Mouse (Mus musculus) C2C12 (cell line): Measurements from ENCODE around the gene Cib3. TPM values are rescaled to one million over a fixed set of nuclear protein-coding genes. Genes with fewer than 3 reads are reported as not detected.
A peak's percentile ranks its signal among the peaks of the same experiment; 100 is the strongest.

ENCODE experiments used
- H3K27me3 ChIP-seq: one replicate; pipeline ENCODE4 v1.6.1; 2011; ENCODE audit not compliant: control insufficient read depth, insufficient read depth, insufficient read length
- H3K36me3 ChIP-seq: one replicate; pipeline ENCODE4 v1.6.1; 2011; ENCODE audit not compliant: control insufficient read depth, insufficient read depth
- H3K4me3 ChIP-seq: one replicate; pipeline ENCODE4 v1.5.1; 2011; ENCODE audit warnings: mild to moderate bottlenecking, control low read depth; ENCODE audit not compliant: poor library complexity, insufficient read depth, severe bottlenecking
- H3K79me2 ChIP-seq: one replicate; pipeline ENCODE4 v1.6.1; 2011; ENCODE audit not compliant: control insufficient read depth, insufficient read depth
- H3K79me3 ChIP-seq: one replicate; pipeline ENCODE4 v1.6.1; 2011; ENCODE audit warnings: low read depth, control low read depth
- H3ac ChIP-seq: one replicate; pipeline ENCODE3; 2011; ENCODE audit warnings: low read depth; ENCODE audit not compliant: control insufficient read depth, insufficient read length
- CEBPB ChIP-seq: IDR thresholded peaks from one replicate; pipeline ENCODE4 v1.6.1; 2011; ENCODE audit warnings: low read depth, mild to moderate bottlenecking, control low read depth, moderate library complexity
- CTCF ChIP-seq: IDR thresholded peaks from one replicate; pipeline ENCODE4 v1.5.1; 2011; ENCODE audit not compliant: control insufficient read depth, insufficient read depth, insufficient read length
- FOSL1 ChIP-seq: IDR thresholded peaks from one replicate; pipeline ENCODE4 v1.8.0; 2011; ENCODE audit warnings: mild to moderate bottlenecking, low read length; ENCODE audit not compliant: poor library complexity, insufficient read depth, severe bottlenecking
- MAX ChIP-seq: IDR thresholded peaks from one replicate; pipeline ENCODE4 v1.6.1; 2011; ENCODE audit warnings: mild to moderate bottlenecking, control low read depth
- MYOD1 ChIP-seq: IDR thresholded peaks from one replicate; pipeline ENCODE4 v1.6.1; 2011; ENCODE audit warnings: low read depth; ENCODE audit not compliant: control insufficient read depth, insufficient read length
- MYOG ChIP-seq: IDR thresholded peaks from one replicate; pipeline ENCODE4 v1.6.1; 2011; ENCODE audit not compliant: control insufficient read depth, insufficient read length; ENCODE audit errors: extremely low read depth
- USF1 ChIP-seq: IDR thresholded peaks from one replicate; pipeline ENCODE4 v1.6.1; 2011; ENCODE audit warnings: low read depth, mild to moderate bottlenecking, control low read depth, moderate library complexity
- polyA plus RNA-seq: library from polyadenylated mRNA; unstranded; fragments of >200 nt; fragmentation: generic; extraction: Trizol; gene quantifications from one replicate; pipeline ENCODE4 v1.2.1, GENCODE M21; 2012; ENCODE audit warnings: missing spikeins

Gene Cib3
- polyA plus RNA-seq, 1 experiment: not detected

- no peak for TF ChIP-seq FOSL1
- no peak for TF ChIP-seq MYOG
- no peak for TF ChIP-seq MAX
- TF ChIP-seq MYOD1: no peak
- no peak for TF ChIP-seq CTCF
- no peak for TF ChIP-seq CEBPB
- TF ChIP-seq USF1: no peak
- Histone ChIP-seq H3K4me3 (no peak overlapping the region), H3K79me3 (no peaks in the 10 kb centered on the region), H3K79me2 (no peaks in the 10 kb centered on the region), H3K27me3 (no peaks in the 10 kb centered on the region), H3ac (no peak overlapping the region), H3K36me3 (peaks cover 53% of the 10 kb centered on the region)
Measured at GRCm38 (mm10) chr8:72177346-72177925, 35.2 kb downstream of the Cib3 start.

- Histone ChIP-seq H3K79me2 (peaks cover 18% of the 10 kb centered on the region), H3K4me3 (no peak overlapping the region), H3ac (no peak overlapping the region), H3K79me3 (peaks cover 3% of the 10 kb centered on the region), H3K36me3 (peaks cover 55% of the 10 kb centered on the region), H3K27me3 (no peaks in the 10 kb centered on the region)
- no peak for TF ChIP-seq CEBPB
- TF ChIP-seq CTCF: no peak
- TF ChIP-seq MAX: no peak
- TF ChIP-seq FOSL1: no peak
- no peak for TF ChIP-seq MYOD1
- no peak for TF ChIP-seq USF1
- TF ChIP-seq MYOG: no peak
Measured at GRCm38 (mm10) chr8:72169681-72170249, 42.9 kb downstream of the Cib3 start.

- no peak for TF ChIP-seq FOSL1
- TF ChIP-seq MYOG: no peak
- TF ChIP-seq MAX: no peak
- TF ChIP-seq CTCF: no peak
- TF ChIP-seq USF1: no peak
- TF ChIP-seq CEBPB: no peak
- TF ChIP-seq MYOD1: no peak
- no peak overlapping the region for H3ac ChIP-seq
- H3K27me3 ChIP-seq: no peaks in the 10 kb centered on the region
- H3K4me3 ChIP-seq: no peak overlapping the region
- H3K79me2 ChIP-seq: peaks cover 24% of the 10 kb centered on the region
- H3K36me3 ChIP-seq: peaks cover 50% of the 10 kb centered on the region
- H3K79me3 ChIP-seq: peaks cover 4% of the 10 kb centered on the region
Measured at GRCm38 (mm10) chr8:72169098-72169668, 43.5 kb downstream of the Cib3 start.

- Histone ChIP-seq H3K27me3 (no peaks in the 10 kb centered on the region), H3K79me2 (peaks cover 63% of the 10 kb centered on the region), H3ac (no peak overlapping the region), H3K79me3 (peaks cover 23% of the 10 kb centered on the region), H3K4me3 (no peak overlapping the region), H3K36me3 (no peaks in the 10 kb centered on the region)
- TF ChIP-seq MYOD1 (no peak), FOSL1 (no peak), MAX (no peak), MYOG (no peak), CEBPB (no peak), USF1 (no peak), CTCF (no peak)
Measured at GRCm38 (mm10) chr8:72162821-72163220, 49.8 kb downstream of the Cib3 start.

GRCm38 (mm10) chr8:72160707-72161697, 51.6 kb downstream of the Cib3 start, which contains the start of gene Rab8a:
Gene Rab8a (plus strand): TSS chr8:72161200.
- Histone ChIP-seq H3K36me3 (no peaks in the 10 kb centered on the region), H3ac (peak within 1 kb of the TSS; percentile 67), H3K4me3 (peak within 1 kb of the TSS; percentile 78), H3K27me3 (no peaks in the 10 kb centered on the region), H3K79me3 (peaks cover 22% of the 10 kb centered on the region), H3K79me2 (peaks cover 52% of the 10 kb centered on the region)
- TF ChIP-seq MAX (peak; percentile 99), CEBPB (no peak)
